Mouse (Mus musculus) heart, postnatal 4 days (tissue): ENCODE data around the gene 6430531B16Rik. TPM values are rescaled to one million over a fixed set of nuclear protein-coding genes. Genes with fewer than 3 reads are reported as not detected.

Source experiments
- DNase-seq: peaks from one replicate; pipeline ENCODE4 v3.0.0; 2021
- total RNA-seq, 2 experiments: library from RNA; stranded (reverse); gene quantifications; 2 replicates each; pipeline ENCODE4 v1.2.3; 2021

The 6430531B16Rik gene
- total RNA-seq = not detected

DNA sequence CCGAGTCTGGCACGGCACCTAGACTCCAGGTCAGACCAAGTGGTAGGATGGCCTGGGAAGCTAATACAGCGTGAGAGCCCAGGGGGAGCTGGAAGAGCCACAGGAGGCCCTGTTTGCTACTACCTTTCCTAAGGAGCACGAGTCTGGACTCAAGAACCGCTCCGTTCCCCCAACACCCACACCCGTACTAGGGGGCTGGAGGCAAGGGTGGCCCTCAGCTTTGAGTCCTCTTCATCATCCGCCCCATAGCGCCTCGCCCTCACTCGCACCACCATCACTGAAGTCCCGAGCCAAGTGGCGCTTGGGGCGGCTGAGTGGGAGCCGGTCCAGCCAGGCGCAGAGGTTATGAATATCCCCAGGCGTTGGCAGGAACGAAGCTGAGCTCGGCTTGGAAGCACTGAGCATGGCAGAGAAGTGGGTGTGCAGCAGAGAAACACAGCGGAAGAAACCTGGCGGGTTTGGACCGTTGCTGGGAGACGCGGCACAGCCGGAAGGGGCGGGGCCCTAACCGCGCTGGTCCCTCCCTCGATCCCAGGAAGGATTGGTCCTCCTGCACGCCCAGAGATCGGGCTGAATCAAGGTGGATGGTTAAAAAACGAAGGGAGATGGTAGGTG lies at the start of gene 6430531B16Rik:
TSS of gene 6430531B16Rik (minus strand) at position 478 of the 615 bp plus-strand sequence.
- peak; percentile 79 for DNase-seq

DNA sequence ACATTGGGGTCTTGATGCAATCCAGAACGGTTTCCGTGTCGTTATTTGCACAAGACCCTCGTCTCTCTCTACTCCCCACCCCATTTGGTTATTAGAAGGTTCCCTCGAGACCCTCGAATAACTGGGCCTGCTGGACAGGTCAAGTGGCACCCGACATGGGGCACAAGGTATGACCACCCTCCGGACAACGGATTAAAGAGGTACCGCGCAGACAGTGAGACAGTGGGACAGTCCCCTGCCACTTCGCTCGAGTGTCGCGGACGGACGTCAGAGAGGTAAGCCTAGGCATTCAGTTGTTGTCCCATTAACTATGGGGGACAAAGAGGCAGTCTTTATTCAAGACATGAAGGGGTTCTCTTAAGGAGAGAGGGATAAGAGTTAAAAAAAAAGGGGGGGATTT lies 32.8 kb upstream of the 6430531B16Rik start:
- DNase-seq = no peak

DNA sequence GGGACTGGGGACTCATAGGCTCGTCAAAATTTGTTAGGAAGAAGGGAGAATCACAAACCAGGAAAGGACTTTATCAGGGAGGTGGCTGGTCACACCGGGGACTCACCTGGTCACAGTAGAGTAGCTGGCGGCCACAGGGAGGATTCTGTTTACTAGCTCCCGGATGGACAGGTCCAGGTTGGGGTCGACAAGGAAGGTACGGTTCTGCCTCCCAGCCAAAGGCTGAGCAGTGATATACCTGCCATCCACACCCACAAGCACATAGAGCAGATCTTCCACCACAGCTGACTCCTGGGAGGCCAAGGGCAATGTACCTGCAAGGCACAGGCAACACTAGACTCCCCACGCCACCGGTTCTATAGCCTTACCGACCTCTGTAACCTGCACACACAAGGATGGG lies 29.2 kb upstream of the 6430531B16Rik start:
- no peak for DNase-seq

DNA sequence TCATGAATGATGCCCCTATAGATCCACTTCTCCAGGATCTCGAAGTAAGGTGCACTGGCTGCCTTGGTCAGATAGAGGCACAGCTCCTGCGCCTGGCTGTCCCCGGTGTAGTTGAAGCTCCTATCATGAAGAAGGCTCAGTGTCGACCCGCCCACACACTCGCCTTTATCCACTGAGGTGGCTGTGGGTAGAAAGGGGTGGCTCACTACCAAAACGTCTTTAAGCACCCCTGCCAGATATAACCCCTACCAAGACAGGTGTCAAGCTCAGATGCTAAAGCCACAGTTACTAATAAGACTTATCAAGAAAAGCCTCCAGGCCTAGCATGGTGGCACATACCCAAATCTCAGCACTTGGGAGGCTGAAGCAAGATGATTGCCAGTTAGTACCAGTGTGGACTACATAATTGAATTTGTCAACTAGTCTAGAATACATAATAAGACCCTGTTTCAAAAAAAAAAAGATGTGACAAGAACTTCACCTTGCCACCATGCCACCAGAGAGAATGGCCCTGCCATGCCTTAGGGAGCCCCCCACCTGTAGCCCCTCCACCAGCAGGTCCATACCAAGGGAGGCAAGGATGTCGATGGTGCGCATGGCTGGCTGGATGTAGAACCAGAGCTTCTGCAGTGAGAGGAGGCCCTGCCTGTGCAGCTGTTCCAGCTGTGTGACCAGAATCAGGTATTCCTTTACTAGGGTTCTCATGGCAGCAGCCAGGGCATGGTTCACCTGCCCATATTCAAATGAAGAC lies 28.5 kb upstream of the 6430531B16Rik start:
- no peak for DNase-seq

DNA sequence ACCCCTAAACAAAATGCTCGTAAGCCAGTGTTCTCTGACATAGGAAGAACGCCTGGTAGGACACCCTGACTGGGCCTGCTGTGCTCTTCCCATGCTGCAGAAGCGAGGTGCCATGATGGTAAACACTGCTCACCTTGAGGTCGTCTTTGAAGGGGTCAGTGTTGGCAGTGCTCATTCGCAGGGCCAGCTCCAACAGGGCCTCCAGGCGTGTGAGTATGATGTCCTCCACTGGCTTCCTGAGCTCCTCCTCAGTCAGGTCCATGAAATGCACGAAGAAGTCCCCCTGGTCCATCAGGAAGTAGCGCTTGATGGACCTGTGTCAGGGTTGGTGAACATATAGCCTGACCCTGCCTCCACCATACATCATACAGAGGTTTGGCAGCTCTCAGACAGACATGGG lies 26.1 kb upstream of the 6430531B16Rik start:
- no peak for DNase-seq

DNA sequence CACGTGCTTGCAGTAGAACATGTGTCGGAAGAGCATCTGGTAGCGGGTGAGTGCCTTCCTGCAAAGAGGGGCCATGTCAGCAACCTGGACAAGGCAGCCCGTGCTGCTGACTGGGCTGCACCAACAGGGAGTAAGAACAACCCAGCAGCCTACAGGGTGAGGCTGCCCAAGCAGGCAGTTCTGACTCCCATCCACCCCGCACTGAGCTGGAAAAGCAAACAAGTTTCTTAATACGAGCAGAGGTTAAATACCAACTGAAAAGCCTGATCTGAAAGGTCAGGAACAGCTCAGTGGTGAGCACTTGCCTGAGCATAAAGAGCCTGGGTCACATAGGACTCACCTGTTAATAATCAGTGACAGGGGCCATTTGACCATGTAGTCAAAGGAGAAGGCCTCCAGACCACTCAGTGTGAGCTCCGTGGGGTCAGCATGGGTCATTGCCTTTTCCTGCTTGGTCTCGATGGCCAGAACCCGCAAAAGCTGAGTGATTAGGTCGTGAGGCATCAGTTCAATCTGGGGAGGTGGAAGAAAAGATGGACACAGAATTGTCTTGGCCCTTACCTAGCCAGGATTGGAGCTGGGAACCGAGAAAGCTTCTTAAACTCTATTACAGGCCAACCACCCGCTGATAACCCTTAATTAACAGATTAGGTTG lies 22.7 kb upstream of the 6430531B16Rik start:
- no peak for DNase-seq

DNA sequence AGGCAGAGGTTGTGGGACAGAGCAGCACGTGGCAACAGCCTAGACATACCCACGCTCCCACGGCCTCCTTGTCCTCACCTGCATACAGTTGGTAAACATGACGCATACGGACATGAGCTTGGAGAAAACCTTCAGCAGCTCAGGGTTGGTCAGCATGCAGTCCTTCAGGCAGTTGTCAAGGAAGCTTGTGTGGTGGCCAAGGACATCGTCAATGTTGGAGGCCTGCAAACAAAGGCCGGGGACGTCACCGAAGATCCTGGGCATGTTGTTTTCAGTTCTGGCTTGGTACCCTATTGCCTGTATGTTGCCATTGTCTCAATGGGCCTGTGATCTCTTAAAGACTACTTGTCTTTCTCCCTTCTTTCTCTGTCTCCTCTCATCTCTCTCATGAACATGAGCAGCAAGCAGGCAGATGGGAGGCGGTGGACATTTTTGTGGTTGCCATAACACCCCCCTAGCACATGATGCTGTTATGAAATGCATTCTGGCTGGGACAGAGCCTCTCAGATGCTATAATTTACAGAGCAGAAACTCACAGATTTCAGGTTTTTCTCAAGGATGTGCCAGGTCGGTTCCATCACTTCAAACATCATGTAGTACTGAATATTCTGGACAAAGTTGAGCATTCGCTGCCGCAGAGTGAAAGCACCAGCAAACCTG lies 20.3 kb upstream of the 6430531B16Rik start:
- no peak for DNase-seq

DNA sequence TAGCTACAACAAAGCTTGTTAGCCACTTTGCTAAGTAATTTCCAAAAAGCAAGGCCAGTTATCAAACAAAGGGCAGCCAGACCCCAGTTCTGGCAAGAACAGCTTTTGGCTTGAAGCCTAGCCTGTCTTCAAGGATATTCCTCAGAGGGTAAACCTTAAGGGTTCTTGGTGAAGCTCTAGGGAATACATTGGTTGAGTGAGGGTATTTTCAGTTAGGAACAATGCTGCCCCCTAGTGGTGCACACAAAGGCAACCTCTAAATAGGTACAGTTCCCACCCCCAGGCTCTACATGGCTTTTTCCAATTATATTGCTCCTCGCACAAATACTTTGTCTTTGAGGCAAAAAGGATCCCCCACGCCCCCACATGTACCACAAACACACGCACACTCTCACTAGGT lies 16.1 kb upstream of the 6430531B16Rik start:
- peak; percentile 68 for DNase-seq

DNA sequence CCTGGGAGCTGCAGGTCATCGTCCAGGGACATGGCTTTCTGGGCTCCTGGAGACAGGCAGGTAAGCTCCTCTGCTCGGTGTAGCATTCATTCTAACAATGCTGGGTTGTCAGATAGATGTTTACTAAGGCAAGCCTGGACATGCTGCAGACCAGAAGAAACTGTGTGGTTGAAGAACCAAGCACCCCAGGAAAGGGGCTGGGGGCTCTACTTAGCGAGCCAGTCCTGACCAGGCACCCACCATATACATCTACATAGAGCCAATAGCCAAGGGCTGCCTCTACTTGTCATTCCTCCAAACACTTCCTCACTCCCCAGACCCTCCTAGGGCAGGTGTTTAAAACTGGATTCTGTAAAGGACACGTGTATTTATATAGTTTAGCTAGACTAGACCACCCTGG lies 15.6 kb upstream of the 6430531B16Rik start:
- DNase-seq = no peak

DNA sequence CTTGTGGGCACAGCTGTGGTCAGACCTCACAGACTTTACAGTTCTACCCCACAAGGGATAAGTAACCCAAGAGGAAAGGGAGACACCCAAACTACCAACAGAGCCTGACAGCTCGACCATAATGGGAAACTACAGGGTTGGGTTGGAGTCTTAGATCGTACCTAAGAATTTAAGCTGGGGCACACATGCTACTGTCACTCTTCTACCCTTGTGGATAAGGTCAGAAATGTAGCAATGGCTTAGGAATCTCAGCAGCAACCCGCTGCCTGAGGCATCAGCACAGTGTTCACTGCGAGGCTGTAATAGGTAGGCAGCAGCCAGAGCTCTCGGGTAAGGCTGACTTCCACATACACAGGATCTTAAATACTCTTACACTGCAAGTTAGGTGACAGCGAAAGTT lies 15.0 kb upstream of the 6430531B16Rik start:
- no peak for DNase-seq

DNA sequence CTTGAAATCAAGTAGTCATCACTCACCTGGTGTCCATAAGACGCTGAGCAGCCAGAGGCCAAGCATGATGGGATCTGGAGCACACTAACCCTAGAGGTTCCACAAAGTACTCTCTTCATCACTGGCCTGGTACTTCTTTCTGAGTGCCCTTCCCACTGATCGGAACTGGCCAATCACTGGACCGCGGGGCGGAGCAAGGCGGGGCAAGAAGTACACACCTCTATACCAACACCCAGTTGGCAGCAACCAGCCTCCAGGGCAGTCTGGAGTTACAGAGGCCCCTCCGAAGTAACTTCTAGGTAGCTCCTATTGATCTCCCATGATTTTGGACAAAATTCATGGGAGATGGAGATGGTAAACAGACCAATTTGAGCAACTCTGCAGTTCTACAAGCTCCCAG lies 13.9 kb upstream of the 6430531B16Rik start, which contains the start of gene Adam8:
TSS of gene Adam8 (minus strand) at position 157 of the 400 bp plus-strand sequence.
- no peak for DNase-seq

DNA sequence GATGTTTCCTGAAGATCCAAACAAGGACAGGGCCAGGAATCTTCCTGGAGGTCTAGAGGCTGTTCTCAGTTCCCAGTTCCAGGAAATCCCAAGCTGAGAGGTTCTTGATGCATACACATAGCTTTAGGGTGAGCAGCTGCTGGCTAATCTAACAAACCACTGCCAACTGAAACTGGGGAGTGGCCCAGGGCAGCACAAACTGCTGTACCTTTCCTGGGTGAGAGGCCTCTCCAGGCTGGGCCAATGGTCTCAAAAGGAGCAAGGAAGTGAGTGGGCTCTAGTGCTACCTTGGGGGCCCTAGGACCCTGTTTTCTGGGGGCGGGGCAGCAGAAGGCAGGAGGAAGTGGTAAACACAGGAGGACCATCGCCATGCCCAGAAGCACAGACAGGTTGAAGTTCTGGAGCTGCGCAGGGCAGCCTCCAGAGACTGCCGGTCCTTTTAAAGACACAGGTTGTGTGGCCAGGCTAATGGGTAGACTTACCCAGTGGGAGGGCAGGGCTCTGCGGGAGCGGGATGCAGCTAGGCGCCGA lies 12.4 kb upstream of the 6430531B16Rik start:
- DNase-seq = no peak

DNA sequence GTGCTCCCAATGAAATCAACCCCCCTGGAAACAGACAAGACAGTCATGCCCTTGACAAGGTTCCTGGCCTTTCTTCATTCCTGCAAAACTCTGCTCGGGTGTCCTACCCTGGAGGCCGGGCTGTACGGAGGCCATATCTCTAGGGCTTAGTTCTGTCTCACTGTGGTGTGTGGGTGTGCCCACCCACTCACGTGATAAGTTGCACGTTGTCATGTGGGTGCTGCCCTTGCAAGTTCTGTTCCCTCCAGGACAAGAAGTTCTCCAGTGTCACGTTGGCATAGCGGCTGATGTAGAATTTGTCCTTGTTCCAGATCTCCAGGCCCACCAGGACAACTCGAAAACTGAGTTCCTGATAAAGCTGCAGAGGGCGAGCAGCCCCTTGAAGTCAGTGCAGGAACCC lies 9.7 kb upstream of the 6430531B16Rik start:
- DNase-seq = no peak

DNA sequence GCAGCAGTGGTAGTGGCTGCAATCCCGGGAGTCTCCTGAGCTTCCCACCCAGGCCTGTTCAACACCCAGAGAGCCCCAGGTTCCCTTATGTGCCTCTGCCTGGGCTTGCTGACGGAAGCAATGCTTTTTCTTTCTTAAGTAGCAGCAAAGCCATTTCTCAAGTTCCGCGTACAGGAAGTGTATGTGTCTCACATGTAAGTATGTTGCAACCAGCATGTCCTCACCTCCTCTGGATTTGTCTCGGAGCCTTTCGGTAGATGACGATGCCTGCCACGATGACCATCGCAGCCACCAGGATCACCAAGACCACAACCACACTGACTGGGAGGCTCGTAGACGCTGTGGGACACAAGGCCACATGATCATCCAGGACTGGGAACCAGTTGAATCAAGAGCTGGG lies 6.0 kb upstream of the 6430531B16Rik start:
- no peak for DNase-seq

DNA sequence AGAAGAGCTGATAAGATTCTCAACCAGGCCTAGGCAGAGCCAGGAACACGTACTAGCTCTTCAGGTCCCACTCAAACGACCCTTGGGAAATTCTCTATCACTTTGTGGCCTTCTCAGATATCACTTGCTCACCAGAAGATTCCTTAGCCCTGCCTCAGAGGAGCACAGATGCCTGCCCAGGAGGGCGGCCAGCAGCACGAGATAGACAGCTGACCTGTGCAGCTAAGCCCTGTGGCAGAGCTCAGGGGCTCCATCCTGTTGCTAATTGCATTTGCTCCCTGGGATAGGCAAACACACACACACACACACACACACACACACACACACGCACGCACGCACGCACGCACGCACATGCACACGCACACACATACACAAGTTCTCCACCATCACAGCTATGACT lies 3.5 kb upstream of the 6430531B16Rik start:
- DNase-seq = no peak

DNA sequence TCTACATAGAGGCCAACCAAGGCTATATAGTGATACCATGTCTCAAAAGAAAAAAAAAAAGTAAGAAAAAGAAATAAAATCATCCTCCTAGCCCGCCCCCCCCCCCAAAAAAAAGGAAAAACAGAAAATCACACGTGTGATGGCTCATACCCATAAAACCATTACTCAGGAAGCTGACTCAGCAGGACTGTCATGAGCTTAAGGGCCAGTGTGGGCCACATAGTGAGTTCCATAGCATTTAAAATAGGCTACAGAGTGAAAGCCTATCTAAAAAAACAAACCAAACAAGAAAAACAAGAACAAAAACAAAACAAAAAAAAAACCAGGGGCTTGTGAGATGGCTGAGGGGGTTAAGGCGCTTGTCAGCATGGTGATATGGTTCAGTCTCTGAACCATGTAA lies 2.2 kb upstream of the 6430531B16Rik start:
- DNase-seq = no peak

DNA sequence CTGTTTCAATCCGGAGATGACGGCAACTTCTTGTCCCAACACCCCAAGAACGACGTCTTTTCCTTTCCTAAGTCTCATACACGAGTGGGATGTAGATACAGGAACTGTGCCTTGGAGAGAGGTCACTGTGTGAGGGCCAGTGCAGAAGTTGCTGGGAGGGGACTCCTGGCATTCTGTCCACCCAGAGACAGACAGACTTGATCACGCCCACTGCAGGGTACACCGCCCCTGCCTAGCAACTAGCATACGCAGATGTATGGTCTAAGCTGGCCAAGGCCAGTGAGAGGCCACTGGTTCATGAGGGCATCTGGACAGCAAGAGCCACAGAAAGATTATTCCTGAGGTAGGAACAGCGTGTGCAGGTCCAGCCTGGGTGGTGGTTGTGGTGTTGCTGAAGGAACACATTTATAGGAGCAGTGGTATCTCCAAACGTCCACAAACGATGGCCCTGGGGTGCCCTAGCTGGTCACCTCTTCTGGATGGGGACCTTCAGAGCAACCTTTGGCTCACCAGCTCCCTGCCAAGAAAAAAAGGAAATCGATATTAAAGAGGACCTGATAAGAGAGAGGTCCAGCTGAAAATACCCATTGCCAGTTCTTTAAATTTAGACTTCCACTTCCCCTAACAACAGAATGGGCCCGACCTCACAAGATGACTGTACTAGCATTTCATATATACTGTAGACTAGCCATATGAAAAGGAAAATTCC lies 610 bp upstream of the 6430531B16Rik start:
- no peak for DNase-seq

DNA sequence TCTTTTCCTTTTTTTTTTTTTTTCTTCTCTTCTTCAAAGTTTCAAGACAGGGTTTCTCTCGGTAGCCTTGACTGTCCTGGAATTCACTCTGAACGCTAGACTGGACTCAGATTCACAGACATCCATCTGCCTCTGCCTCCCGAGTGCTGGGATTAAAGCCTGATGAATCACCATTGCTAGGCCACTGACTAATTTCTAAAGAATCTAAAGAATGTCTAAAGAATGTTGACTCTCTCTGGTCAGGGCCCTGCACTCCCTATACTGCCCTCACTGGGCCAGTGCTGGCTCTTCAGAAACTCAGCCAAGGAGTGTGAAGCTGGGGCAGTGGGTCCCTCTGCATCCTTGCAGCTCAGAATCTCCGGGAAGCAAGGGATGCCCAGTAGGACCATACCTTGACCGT lies 3.1 kb downstream of the 6430531B16Rik start:
- no peak for DNase-seq

DNA sequence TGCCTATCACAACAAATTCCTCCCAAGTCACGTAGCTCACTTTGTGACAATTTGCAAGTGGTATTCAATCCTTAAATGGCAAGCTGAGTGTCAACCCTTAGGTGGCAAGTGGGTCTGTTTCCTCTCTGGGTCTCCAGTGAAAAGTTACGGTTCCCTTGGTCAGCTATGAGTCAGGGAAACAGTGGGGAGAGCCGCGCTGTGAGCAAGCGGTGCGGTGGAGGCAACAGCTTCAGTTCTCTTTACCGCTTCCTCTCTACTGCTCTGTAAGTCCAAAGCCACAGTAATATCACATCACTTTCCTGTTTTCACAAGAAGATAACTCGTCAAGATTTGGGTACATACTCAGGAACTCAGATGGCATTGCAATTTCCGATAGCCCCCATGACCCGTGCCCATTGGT lies 4.2 kb downstream of the 6430531B16Rik start:
- no peak for DNase-seq

DNA sequence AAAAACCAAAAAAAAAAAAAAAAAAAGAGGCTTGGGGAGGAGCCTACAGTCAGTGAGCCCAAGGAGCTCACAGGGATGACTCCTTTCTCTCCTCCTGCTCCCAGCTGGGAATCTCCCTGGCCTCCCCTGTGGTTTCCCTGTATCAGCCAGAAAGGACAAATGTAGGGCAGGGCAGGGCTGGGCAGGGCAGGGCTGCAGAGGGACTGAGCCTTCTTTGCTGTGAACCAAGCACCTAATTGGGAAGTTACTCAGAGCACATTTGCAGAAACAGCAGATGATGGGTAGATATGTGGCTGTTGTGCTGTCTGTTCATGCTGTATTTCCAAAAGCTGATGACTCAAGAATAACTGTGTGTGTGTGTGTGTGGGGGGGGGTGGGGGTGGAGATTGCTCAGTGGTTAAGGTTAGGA lies 5.6 kb downstream of the 6430531B16Rik start:
- DNase-seq = no peak

DNA sequence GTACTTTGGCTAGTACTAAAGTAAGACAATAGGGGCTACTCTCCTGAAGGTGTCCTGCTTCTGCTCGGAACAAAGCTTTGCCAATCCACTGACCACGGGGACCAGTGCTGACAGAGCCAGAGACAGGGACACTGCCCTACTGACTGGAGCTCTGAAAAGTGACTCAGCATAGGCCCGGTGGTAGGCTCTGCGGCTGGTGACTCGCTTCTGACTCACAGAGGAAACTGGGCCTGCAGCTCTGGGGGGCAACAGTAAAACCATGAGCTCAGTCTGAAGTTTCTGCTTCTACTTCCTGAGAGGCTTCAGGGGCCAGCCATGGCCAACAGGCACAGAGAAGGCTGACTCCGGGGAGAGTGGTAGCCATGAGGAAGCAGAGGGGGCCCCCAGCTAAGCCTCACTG lies 7.1 kb downstream of the 6430531B16Rik start:
- DNase-seq = no peak

DNA sequence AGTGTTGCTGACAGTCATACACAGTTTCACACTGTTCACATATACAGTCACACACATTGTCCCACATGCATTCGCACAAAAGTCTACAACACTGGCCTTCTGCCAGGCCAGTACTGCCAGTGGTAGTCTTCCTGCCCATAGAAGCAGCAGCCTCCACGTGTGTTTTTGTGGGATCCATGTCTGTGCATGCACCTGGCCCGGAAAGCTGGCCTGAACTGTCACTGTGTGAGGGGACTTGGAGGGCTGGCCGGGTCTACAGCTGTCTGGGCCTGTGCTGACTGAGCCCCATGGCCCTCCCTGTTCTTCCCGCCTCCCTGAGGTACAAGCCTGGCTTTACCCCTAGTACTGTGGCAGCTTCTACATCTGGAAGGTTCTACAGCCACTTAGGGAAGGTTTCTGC lies 7.6 kb downstream of the 6430531B16Rik start:
- no peak for DNase-seq
